ENCODE assay signal across 7 mouse cellular contexts in the genomic region with DNA sequence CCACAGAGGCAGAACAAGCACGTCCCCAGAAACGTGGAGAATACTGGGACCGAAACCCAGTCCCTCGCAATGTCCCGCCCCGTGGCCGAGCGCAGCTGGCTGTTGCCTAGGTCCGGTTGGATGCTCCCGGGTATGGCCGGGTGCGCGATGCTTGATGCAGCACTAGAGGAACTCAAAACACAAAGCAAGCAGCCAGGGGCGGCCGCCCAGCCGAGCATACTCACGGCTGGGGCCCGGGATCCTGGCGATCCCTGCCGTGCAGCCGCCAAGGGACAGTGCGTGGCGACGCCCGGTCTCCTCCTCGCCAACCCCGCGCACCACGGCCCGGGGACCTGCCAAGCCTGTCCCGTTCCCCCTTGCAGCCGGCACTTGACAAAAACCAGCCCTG. TPM values are rescaled to one million over a fixed set of nuclear protein-coding genes. Genes with fewer than 3 reads are reported as not detected.
DNase-seq lines count a peak whose midpoint lies in the region; ATAC-seq and TF ChIP-seq lines count a peak whose summit lies in the region.

No protein-coding gene starts in this region.

- intact Hi-C loops in heart, postnatal 14 days (cut with DNase I) = loop anchor here (5.0 kb wide), 1 partner anchor 494 kb away; no protein-coding TSS in a partner anchor

- H3K4me1 ChIP-seq in CH12.LX (ENCODE audit: control insufficient read depth in 1 of 2, insufficient read depth in 2 of 2) = peaks cover 7 to 43% of the 10 kb centered on the region in 2 experiments; a peak in 3 of 4 replicates
- peaks cover 16% of the 10 kb centered on the region for H3K4me1 ChIP-seq in embryonic facial prominence, embryonic 15.5 days
- H3K4me1 ChIP-seq in limb, embryonic 10.5 days = peaks cover 21% of the 10 kb centered on the region

- TF ChIP-seq POLR2A in CH12.LX (IDR thresholded peaks at IDR 0.05; ENCODE audit: low read depth, low read length) = peak; percentile 40

- under 1% methylated on average over 32 of the region's 32 CpGs for WGBS in embryonic facial prominence, embryonic 15.5 days
- WGBS in limb, embryonic 10.5 days = under 1% methylated on average over 32 of the region's 32 CpGs

- H3K9me3 ChIP-seq in CH12.LX (replicated peaks; ENCODE audit: low read length) = peaks cover 2% of the 10 kb centered on the region
- H3K9me3 ChIP-seq in embryonic facial prominence, embryonic 15.5 days (replicated peaks) = no peaks in the 10 kb centered on the region
- H3K9me3 ChIP-seq in limb, embryonic 10.5 days (replicated peaks) = no peaks in the 10 kb centered on the region

- H3K36me3 ChIP-seq in CH12.LX (replicated peaks in 1 of 2; ENCODE audit: control insufficient read depth in 1 of 2, insufficient read depth in 1 of 2, low read length in 1 of 2) = peaks cover 13 to 21% of the 10 kb centered on the region in 2 experiments
- H3K36me3 ChIP-seq in embryonic facial prominence, embryonic 15.5 days = peaks cover 4% of the 10 kb centered on the region
- peaks cover 24% of the 10 kb centered on the region for H3K36me3 ChIP-seq in limb, embryonic 10.5 days

- peak overlapping the region; percentile 64 for H3K9ac ChIP-seq in CH12.LX (ENCODE audit: insufficient read depth, low read depth)
- H3K9ac ChIP-seq in embryonic facial prominence, embryonic 15.5 days = peak overlapping the region; percentile 43

- TF ChIP-seq EP300 in CH12.LX (IDR thresholded peaks at IDR 0.05; ENCODE audit: low read length) = no peak

- in situ Hi-C loops in CH12.LX (cut with MboI; ENCODE audit: low pct_ligation_motif_present, low pct_unique_long_range_greater_than_20kb, low sequenced_read_pairs) = loop anchor here (5.0 to 10.0 kb wide), 3 partner anchors 164 to 486 kb away; no protein-coding TSS in a partner anchor

- TF ChIP-seq RAD21 in CH12.LX (IDR thresholded peaks at IDR 0.05; ENCODE audit: low read depth, low read length) = no peak

- peaks cover 40% of the 10 kb centered on the region for H3K79me2 ChIP-seq in CH12.LX (replicated peaks; ENCODE audit: control insufficient read depth, extremely low read depth, insufficient read depth, poor library complexity, severe bottlenecking)

- H3K4me2 ChIP-seq in CH12.LX (ENCODE audit: insufficient read depth, low read depth, poor library complexity, severe bottlenecking) = peak overlapping the region; percentile 22; the same call in 1 of the 2 replicates
- peak overlapping the region; percentile 90 for H3K4me2 ChIP-seq in embryonic facial prominence, embryonic 15.5 days (replicated peaks)

- peak overlapping the region; percentile 78 for H3K27ac ChIP-seq in CH12.LX (ENCODE audit: insufficient read depth, low read depth)
- peak overlapping the region; percentile 93 for H3K27ac ChIP-seq in embryonic facial prominence, embryonic 15.5 days (replicated peaks)
- H3K27ac ChIP-seq in limb, embryonic 10.5 days = peak overlapping the region; percentile 100

- peak overlapping the region; percentile 20 to 67 (median 66) for H3K4me3 ChIP-seq in CH12.LX (replicated peaks in 1 of 3; ENCODE audit: low read depth in 2 of 3, low read length in 2 of 3, poor library complexity in 1 of 3)
- H3K4me3 ChIP-seq in embryonic facial prominence, embryonic 15.5 days (replicated peaks) = peak overlapping the region; percentile 58
- peak overlapping the region; percentile 86 for H3K4me3 ChIP-seq in limb, embryonic 10.5 days

- TF ChIP-seq CTCF in CH12.LX (conservative IDR thresholded peaks at IDR 0.05 in 1 of 2, IDR thresholded peaks at IDR 0.05 in 1 of 2; ENCODE audit: low read depth in 2 of 2, low read length in 2 of 2) = no peak

- peak; percentile 54 for ATAC-seq in embryonic facial prominence, embryonic 15.5 days (ENCODE audit: insufficient number of reproducible peaks, low FRiP score, low TSS enrichment, low read depth)

- peak; percentile 64 for DNase-seq in CH12.LX (ENCODE audit: extremely low read depth)
- DNase-seq in Muller cell, postnatal 12 days (ENCODE audit: inconsistent ontology term) = peak; percentile 78
- DNase-seq in heart, postnatal 14 days = peak; percentile 36 to 44
- peak; percentile 88 for DNase-seq in limb, embryonic 10.5 days (ENCODE audit: low spot score)
- peak; percentile 80 for DNase-seq in mesoderm, embryonic 11.5 days (ENCODE audit: low read depth, low spot score)
- DNase-seq in spleen, postnatal 10 days (ENCODE audit: low spot score in 2 of 2) = peak; percentile 82 to 83

- no peaks in the 10 kb centered on the region for H3K27me3 ChIP-seq in CH12.LX (replicated peaks)
- H3K27me3 ChIP-seq in embryonic facial prominence, embryonic 15.5 days = peaks cover 10% of the 10 kb centered on the region; the same call in 1 of the 2 replicates
- no peaks in the 10 kb centered on the region for H3K27me3 ChIP-seq in limb, embryonic 10.5 days (ENCODE audit: low read depth, poor library complexity, severe bottlenecking)

- dilution Hi-C loops in CH12.LX (cut with MboI; ENCODE audit: extremely low pct_ligation_motif_present, extremely low pct_unique_long_range_greater_than_20kb, low sequenced_read_pairs) = no loop called here

TF ChIP-seq in CH12.LX, 34 proteins besides CTCF, POLR2A, EP300 and RAD21:
- TF ChIP-seq POLR2AphosphoS2 (IDR thresholded peaks at IDR 0.05; ENCODE audit: low read depth, low read length) = no peak
- peak; percentile 17; the same call in 1 of the 2 replicates for TF ChIP-seq MXI1 (IDR thresholded peaks at IDR 0.05; ENCODE audit: low read depth, low read length)
- TF ChIP-seq MAZ (IDR thresholded peaks at IDR 0.05; ENCODE audit: low read depth, low read length) = no peak
- no peak for TF ChIP-seq NRF1 (IDR thresholded peaks at IDR 0.05; ENCODE audit: low read depth, low read length)
- peak; percentile 85 for TF ChIP-seq UBTF (IDR thresholded peaks at IDR 0.05; ENCODE audit: low read depth, low read length)

RNA-seq across cellular contexts. Expression of a gene that starts 0.3 kb away (rescaled TPM):
- 469 and 899 TPM in 2 replicates for total RNA-seq in CH12.LX (2012; rRNA removed)
- 2,721 and 2,766 TPM in 2 replicates for total RNA-seq in CH12.LX (2014; rRNA removed)
- 1,820 and 2,120 TPM in 2 replicates for polyA plus RNA-seq in CH12.LX (2012; ENCODE audit: insufficient read length, low read depth)
- 155 and 175 TPM in 2 replicates for polyA plus RNA-seq in embryonic facial prominence, embryonic 15.5 days (2015; fragmentation: Nextera tagmentation; extraction: Ambion mirVana)
- 10 to 100 TPM; 21.8 to 24.1 TPM for total RNA-seq in heart, postnatal 14 days (2021)
- polyA plus RNA-seq in limb, embryonic 10.5 days (2016; fragmentation: Nextera tagmentation; extraction: Ambion mirVana) = 568 and 623 TPM in 2 replicates

RNA-seq across cellular contexts. Expression of a gene that starts 37.6 kb away (rescaled TPM):
- total RNA-seq in CH12.LX (2012; rRNA removed) (33.0 and 34.2 TPM in 2 replicates), CH12.LX (2014; rRNA removed) (50.0 and 53.0 TPM in 2 replicates)
- polyA plus RNA-seq in CH12.LX (2012; ENCODE audit: insufficient read length, low read depth) = 70.3 and 99.0 TPM in 2 replicates
- polyA plus RNA-seq in embryonic facial prominence, embryonic 15.5 days (2015; fragmentation: Nextera tagmentation; extraction: Ambion mirVana) = 57.3 and 61.6 TPM in 2 replicates
- total RNA-seq in heart, postnatal 14 days (2021) = 10 to 100 TPM; 97.0 to 98.4 TPM
- polyA plus RNA-seq in limb, embryonic 10.5 days (2016; fragmentation: Nextera tagmentation; extraction: Ambion mirVana) = 59.7 and 63.5 TPM in 2 replicates

RNA-seq across cellular contexts. Expression of a gene that starts 54.5 kb away (rescaled TPM):
- total RNA-seq in CH12.LX (2012; rRNA removed) (16.2 and 23.2 TPM in 2 replicates), CH12.LX (2014; rRNA removed) (56.6 and 99.7 TPM in 2 replicates)
- 120 and 128 TPM in 2 replicates for polyA plus RNA-seq in CH12.LX (2012; ENCODE audit: insufficient read length, low read depth)
- polyA plus RNA-seq in embryonic facial prominence, embryonic 15.5 days (2015; fragmentation: Nextera tagmentation; extraction: Ambion mirVana) = 1.8 and 22.6 TPM in 2 replicates
- total RNA-seq in heart, postnatal 14 days (2021) = 10 to 100 TPM in 1 of 2 experiments, 1 to 10 TPM in 1; 8.9 to 13.0 TPM
- 11.1 and 14.8 TPM in 2 replicates for polyA plus RNA-seq in limb, embryonic 10.5 days (2016; fragmentation: Nextera tagmentation; extraction: Ambion mirVana)

Comparison
In these comparisons a context has a peak if more than half of its experiments do, and no peak if none do; other contexts are left out.
1. Peak in every context shown above with its lines: DNase-seq, ATAC-seq, H3K4me3 ChIP-seq and H3K27ac ChIP-seq.